Mouse (Mus musculus) heart, adult 2 months (tissue): ENCODE results near the gene Stx3. TPM values are rescaled to one million over a fixed set of nuclear protein-coding genes. Genes with fewer than 3 reads are reported as not detected.

Experiments
- DNase-seq, 2 experiments: peaks; one replicate each; pipeline ENCODE4 v3.0.0; 2021
- H3K27ac ChIP-seq: fragments of 200-600 bp; 2 replicates; pipeline ENCODE4 v1.8.1; 2022
- H3K27me3 ChIP-seq: fragments of 200-500 bp; 2 replicates; pipeline ENCODE4 v1.6.1; 2012; ENCODE audit warnings: mild to moderate bottlenecking, low read length, inconsistent platforms, mixed read lengths; ENCODE audit not compliant: control insufficient read depth, insufficient read depth
- H3K36me3 ChIP-seq: fragments of 200-500 bp; 2 replicates; pipeline ENCODE4 v1.6.1; 2012; ENCODE audit warnings: low read length, inconsistent platforms; ENCODE audit not compliant: control insufficient read depth, insufficient read depth
- H3K4me1 ChIP-seq: fragments of 200-500 bp; 2 replicates; pipeline ENCODE4 v1.6.1; 2011; ENCODE audit warnings: low read length; ENCODE audit not compliant: control insufficient read depth, insufficient read depth
- H3K4me3 ChIP-seq: fragments of 200-600 bp; 2 replicates; pipeline ENCODE4 v1.8.1; 2022
- H3K79me2 ChIP-seq: fragments of 200-500 bp; replicated peaks from 2 replicates; pipeline ENCODE4 v1.6.1; 2012; ENCODE audit warnings: mild to moderate bottlenecking, inconsistent platforms, low read length, moderate library complexity, mixed read lengths; ENCODE audit not compliant: control insufficient read depth, insufficient read depth
- H3K9ac ChIP-seq: fragments of 200-500 bp; 2 replicates; pipeline ENCODE4 v1.6.1; 2012; ENCODE audit warnings: low read depth, mild to moderate bottlenecking, control low read depth, inconsistent platforms, low read length, mixed read lengths
- CTCF ChIP-seq: fragments of 200-600 bp; IDR thresholded peaks from 2 replicates; pipeline ENCODE4 v1.8.1; 2022; ENCODE audit warnings: antibody characterized with exemption, mild to moderate bottlenecking, moderate library complexity
- EP300 ChIP-seq: fragments of 200-500 bp; IDR thresholded peaks from 2 replicates; pipeline ENCODE4 v1.6.1; 2011; ENCODE audit warnings: low read depth, low read length, control low read depth; ENCODE audit not compliant: insufficient read depth
- POLR2A ChIP-seq: fragments of 200-500 bp; IDR thresholded peaks from 2 replicates; pipeline ENCODE4 v1.6.1; 2011; ENCODE audit warnings: mild to moderate bottlenecking, low read depth, low read length, control low read depth; ENCODE audit not compliant: insufficient read depth
- WGBS: fragments of 180-500 bp; shearing (Covaris S2); methylation state at CpG from one replicate; pipeline ENCODE4 v1.1.7; 2018; 5-methylcytosine and 5-hydroxymethylcytosine counted together
- intact Hi-C: fragments of 180-260 bp; cut with DNase I; formaldehyde crosslinking; loops from one replicate; pipeline ENCODE4 v1.15.1; 2025
- polyA plus RNA-seq: library from polyadenylated mRNA; depleted of rRNA; stranded (reverse); fragments of >200 nt; gene quantifications from 2 replicates; pipeline ENCODE4 v1.2.3, GENCODE M21; 2012
- total RNA-seq, 2 experiments: library from RNA; stranded (reverse); gene quantifications; 2 replicates each; pipeline ENCODE4 v1.2.3; 2021

Stx3 gene
- total and polyA plus RNA-seq, 3 experiments = 3.6 to 3.9 (median 3.9) TPM

- H3K27ac ChIP-seq = peak overlapping the region; percentile 89
- intact Hi-C loops = loop anchor here (2.0 to 10.0 kb wide), 2 partner anchors 14 to 186 kb away; no protein-coding TSS in a partner anchor
- H3K27me3 ChIP-seq = no peaks in the 10 kb centered on the region
- H3K36me3 ChIP-seq = no peaks in the 10 kb centered on the region
- no peak for TF ChIP-seq POLR2A
- no peak for TF ChIP-seq CTCF
- no peak for TF ChIP-seq EP300
- H3K9ac ChIP-seq = peak overlapping the region; percentile 94
- under 1% methylated on average over 83 of the region's 83 CpGs for WGBS
- H3K4me3 ChIP-seq = peak overlapping the region; percentile 65
- no peaks in the 10 kb centered on the region for H3K79me2 ChIP-seq
- peaks cover 3% of the 10 kb centered on the region for H3K4me1 ChIP-seq
- DNase-seq = peak; percentile 81 to 83
These were observed 732 bp downstream of the Stx3 start for GRCm38 (mm10) chr19:11818199-11819142.

GRCm38 (mm10) chr19:11817586-11817985 is 1.6 kb downstream of the Stx3 start:
- TF ChIP-seq POLR2A (no peak), CTCF (no peak), EP300 (no peak)
- WGBS = 42% methylated on average over 5 of the region's 5 CpGs
- Histone ChIP-seq H3K4me1 (peaks cover 5% of the 10 kb centered on the region), H3K36me3 (no peaks in the 10 kb centered on the region), H3K79me2 (no peaks in the 10 kb centered on the region), H3K27me3 (no peaks in the 10 kb centered on the region), H3K9ac (no peak overlapping the region), H3K4me3 (peak overlapping the region; percentile 65), H3K27ac (peak overlapping the region; percentile 89)
- DNase-seq = no peak
- intact Hi-C loops = loop anchor here (10.0 kb wide), 1 partner anchor 187 kb away; no protein-coding TSS in a partner anchor

- WGBS = 52% methylated on average over 6 of the region's 6 CpGs
- no peak for TF ChIP-seq POLR2A
- no peak for TF ChIP-seq CTCF
- TF ChIP-seq EP300 = no peak
These were observed 2.5 kb downstream of the Stx3 start for GRCm38 (mm10) chr19:11816706-11817105.

GRCm38 (mm10) chr19:11814742-11815333 is 4.4 kb downstream of the Stx3 start:
- whole genome bisulfite sequencing = 76% methylated on average over 6 of the region's 6 CpGs
- no peak for DNase-seq
- no peak for TF ChIP-seq CTCF
- no peak for TF ChIP-seq POLR2A
- no peak for TF ChIP-seq EP300
- intact Hi-C loops = loop anchor here (2.0 to 10.0 kb wide), 2 partner anchors 98 to 190 kb away; partner anchors contain the start of gene Patl1
- no peak overlapping the region for H3K4me3 ChIP-seq
- H3K4me1 ChIP-seq = peaks cover 14% of the 10 kb centered on the region
- no peak overlapping the region for H3K9ac ChIP-seq
- peak overlapping the region; percentile 88 for H3K27ac ChIP-seq
- peaks cover 12% of the 10 kb centered on the region for H3K36me3 ChIP-seq
- H3K27me3 ChIP-seq = no peaks in the 10 kb centered on the region
- H3K79me2 ChIP-seq = no peaks in the 10 kb centered on the region

More at GRCm38 (mm10) chr19:11816706-11817105, 2.5 kb downstream of the Stx3 start:
- intact Hi-C loops = loop anchor here (10.0 kb wide), 1 partner anchor 188 kb away; no protein-coding TSS in a partner anchor
- Histone ChIP-seq H3K79me2 (no peaks in the 10 kb centered on the region), H3K27ac (no peak overlapping the region; the same call in 1 of the 2 replicates), H3K36me3 (peaks cover 3% of the 10 kb centered on the region; the same call in 1 of the 2 replicates), H3K4me3 (no peak overlapping the region), H3K4me1 (peaks cover 7% of the 10 kb centered on the region), H3K27me3 (no peaks in the 10 kb centered on the region), H3K9ac (no peak overlapping the region)
- DNase-seq = no peak

GRCm38 (mm10) chr19:11813649-11814048 is 5.6 kb downstream of the Stx3 start:
- intact Hi-C loops = loop anchor here (2.0 to 10.0 kb wide), 2 partner anchors 99 to 191 kb away; partner anchors contain the start of gene Patl1
- H3K79me2 ChIP-seq = no peaks in the 10 kb centered on the region
- peak; percentile 47 to 55 for DNase-seq
- H3K9ac ChIP-seq = no peak overlapping the region
- H3K4me3 ChIP-seq = no peak overlapping the region
- peaks cover 15% of the 10 kb centered on the region for H3K4me1 ChIP-seq
- no peaks in the 10 kb centered on the region for H3K27me3 ChIP-seq
- WGBS = 22% methylated on average over 8 of the region's 8 CpGs
- peak overlapping the region; percentile 88 for H3K27ac ChIP-seq
- TF ChIP-seq CTCF = no peak
- TF ChIP-seq POLR2A = peak; percentile 56; the same call in 1 of the 2 replicates
- peak; percentile 93 for TF ChIP-seq EP300
- H3K36me3 ChIP-seq = peaks cover 12% of the 10 kb centered on the region
